Mouse (Mus musculus) adrenal gland, adult 18-20 months (tissue): Measurements from ENCODE around the gene S100a5. TPM values are rescaled to one million over a fixed set of nuclear protein-coding genes. Genes with fewer than 3 reads are reported as not detected.

ENCODE experiments used
- DNase-seq, 2 experiments: peaks; one replicate each; pipeline ENCODE4 v3.0.0; 2021 to 2022; ENCODE audit warnings: low spot score in 2 of 2
- total RNA-seq, 2 experiments: library from RNA; stranded (reverse); gene quantifications; 1 replicate in 1 of 2; 2 replicates in 1 of 2; pipeline ENCODE4 v1.2.3; 2021

The S100a5 gene
- total RNA-seq, 2 experiments from 2014 or later: not detected

DNA sequence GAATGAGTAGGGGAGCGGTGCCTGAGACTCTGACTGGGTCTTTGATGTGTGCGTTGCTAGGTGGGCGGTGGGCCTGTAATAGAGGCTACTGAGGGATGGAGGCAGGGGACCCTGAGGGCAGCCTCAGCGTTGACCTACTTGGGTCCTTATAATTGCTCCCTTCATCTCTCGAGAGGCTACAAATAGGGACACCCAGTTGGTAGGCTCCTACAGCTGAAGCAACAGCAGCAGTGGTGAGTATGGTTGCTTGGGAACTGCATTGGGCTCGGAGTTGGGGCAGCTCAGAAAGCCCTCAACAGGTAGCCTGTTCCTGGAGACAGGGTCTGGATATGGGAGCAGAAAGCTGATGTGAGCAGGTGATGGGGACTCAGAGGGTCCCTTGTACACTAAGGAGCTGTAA is 8.3 kb upstream of the S100a5 start:
- no peak for DNase-seq

- DNase-seq: no peak
Measured at GRCm38 (mm10) chr3:90600458-90601195, 7.7 kb upstream of the S100a5 start.

DNA sequence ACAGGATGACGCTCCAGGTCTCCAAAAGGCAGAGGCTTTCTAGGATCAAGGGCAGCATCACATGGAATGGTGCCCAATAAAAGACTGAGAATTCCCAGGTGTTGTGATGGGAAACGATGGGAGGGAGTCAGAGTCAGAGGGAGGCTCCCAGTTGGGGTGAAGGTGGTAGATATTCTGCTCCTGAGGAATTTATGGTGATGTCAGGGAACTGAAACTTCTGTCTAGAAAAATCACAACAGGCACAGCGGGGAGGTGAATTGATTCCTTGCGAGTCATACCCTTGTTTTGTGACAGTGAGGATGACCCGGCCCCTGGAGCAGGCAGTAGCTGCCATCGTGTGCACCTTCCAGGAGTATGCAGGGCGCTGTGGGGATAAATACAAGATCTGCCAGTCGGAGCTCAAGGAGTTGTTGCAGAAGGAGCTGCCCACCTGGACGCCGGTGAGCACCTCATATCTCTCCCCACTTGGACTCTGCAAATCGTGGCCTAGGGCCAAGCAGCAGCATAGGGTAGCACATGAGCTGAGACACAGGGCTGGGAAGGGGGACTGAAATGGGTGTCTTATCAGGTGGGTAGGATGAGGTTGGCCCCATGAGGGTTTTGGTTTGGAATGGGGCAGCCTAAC is 6.7 kb upstream of the S100a5 start, which contains the start of gene Gm42674:
Gene Gm42674, plus strand, starts transcription at position 419 of the 625 bp plus-strand sequence.
- DNase-seq: no peak

DNA sequence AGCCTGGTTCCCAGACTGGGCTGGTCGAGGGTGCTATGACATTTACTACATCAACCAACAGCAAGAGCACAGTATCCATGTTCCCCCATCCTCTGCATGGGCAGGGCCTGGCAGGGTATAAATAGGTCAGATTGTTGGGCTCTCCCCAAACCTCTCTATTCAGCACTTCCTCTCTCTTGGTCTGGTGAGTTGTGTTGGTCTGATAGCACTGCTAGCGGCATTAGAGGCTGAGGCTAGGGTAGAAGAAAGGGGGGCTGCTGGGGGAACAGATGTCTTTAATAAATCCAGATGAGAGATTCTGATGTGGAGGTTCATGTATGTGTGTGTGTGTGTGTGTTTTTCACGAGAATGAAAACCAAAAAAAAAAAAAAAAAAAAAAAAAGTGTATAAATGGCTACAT is 4.7 kb upstream of the S100a5 start, which contains the start of gene S100a4:
Gene S100a4, plus strand, starts transcription at position 149 of the 400 bp plus-strand sequence.
- no peak for DNase-seq

GRCm38 (mm10) chr3:90604416-90604815 is 3.9 kb upstream of the S100a5 start:
- DNase-seq: peak; percentile 69 to 75

DNA sequence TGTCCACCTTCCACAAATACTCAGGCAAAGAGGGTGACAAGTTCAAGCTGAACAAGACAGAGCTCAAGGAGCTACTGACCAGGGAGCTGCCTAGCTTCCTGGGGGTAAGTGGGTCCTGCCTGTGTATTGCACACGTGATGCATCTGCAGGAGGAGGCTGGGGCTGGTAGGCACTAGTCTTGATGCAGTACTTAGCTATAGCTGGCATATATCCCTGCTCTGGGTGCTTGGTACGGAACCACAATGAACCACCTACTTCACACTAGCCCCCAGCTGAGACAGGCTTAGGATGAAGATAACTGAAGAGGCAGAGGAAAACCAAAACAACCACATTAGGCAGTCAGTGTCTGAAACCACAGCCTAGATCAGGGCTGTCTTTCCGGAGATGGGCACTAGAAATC is 3.3 kb upstream of the S100a5 start:
- no peak for DNase-seq

DNA sequence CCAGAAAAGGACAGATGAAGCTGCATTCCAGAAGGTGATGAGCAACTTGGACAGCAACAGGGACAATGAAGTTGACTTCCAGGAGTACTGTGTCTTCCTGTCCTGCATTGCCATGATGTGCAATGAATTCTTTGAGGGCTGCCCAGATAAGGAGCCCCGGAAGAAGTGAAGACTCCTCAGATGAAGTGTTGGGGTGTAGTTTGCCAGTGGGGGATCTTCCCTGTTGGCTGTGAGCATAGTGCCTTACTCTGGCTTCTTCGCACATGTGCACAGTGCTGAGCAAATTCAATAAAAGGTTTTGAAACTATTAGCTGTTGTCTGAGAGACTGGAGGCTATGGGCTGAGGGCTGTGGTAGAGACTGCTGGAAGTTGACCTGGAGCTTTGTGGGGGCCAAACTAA is 2.6 kb upstream of the S100a5 start:
- DNase-seq: no peak

DNA sequence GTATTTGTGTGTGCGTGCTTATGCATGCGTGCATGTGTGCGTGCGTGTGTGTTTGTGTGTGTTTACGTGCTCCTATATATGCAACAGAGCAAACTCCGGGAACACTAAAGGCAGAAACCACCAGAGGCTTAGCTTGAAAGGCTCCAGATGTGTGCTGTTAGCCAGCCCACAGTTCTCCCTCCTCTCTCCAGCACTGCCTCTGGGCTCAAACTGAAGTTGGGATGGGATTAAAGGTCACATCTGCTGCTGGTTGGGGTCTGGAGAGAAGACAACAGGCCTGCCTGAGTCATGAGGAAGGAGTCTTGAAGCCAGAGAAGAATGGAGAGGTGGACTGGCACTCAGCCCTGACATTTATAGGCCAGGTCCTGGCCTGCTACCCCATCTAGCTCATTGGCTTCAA is 2.1 kb upstream of the S100a5 start:
- DNase-seq: no peak

GRCm38 (mm10) chr3:90607361-90607760 is 962 bp upstream of the S100a5 start:
- DNase-seq: no peak

- no peak for DNase-seq
Measured at GRCm38 (mm10) chr3:90609102-90609501, 779 bp downstream of the S100a5 start.

GRCm38 (mm10) chr3:90611494-90611893 is 3.2 kb downstream of the S100a5 start:
- DNase-seq: no peak

GRCm38 (mm10) chr3:90612061-90612460 is 3.7 kb downstream of the S100a5 start:
- DNase-seq: no peak

GRCm38 (mm10) chr3:90612728-90613291 is 4.5 kb downstream of the S100a5 start, which contains the start of gene S100a6:
TSS of gene S100a6 (plus strand) at chr3:90612882.
- peak in 1 of 2 experiments; percentile 52 for DNase-seq

GRCm38 (mm10) chr3:90613461-90614147 is 5.3 kb downstream of the S100a5 start:
- no peak for DNase-seq

- no peak for DNase-seq
Measured at GRCm38 (mm10) chr3:90614148-90614530, 5.8 kb downstream of the S100a5 start.

DNA sequence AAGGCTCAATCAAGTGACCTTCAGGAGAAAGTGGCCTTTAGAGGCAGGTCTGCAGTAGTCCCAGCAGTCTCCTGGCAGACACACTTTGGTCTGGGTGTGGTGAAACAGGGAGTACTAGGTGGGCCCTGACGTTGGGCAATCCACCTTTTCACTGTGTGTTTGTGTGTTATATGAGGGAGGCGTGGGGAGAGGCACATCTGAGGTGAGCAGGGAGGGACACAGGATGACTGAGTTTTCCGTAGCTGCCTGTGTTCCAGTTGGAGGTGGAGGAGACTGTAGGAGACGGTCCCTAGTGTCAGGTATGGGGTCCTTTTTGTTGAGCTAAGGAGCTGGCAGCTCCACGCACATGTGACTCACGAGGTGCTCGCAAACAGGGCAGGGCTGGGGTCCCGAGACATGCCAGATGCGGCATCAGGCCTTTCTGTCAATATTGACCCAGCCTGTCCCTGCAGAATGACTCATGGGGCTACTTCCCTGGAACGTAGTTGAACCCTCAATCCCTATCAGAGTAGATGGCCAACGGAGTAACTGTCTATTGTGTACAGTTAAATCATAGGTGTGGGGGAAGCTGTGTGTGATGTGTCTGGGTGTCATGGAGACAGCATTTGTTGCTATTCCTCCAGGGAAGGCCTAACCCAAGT is 6.4 kb downstream of the S100a5 start:
- DNase-seq: no peak

- peak; percentile 64 to 68 for DNase-seq
Measured at GRCm38 (mm10) chr3:90615415-90615814, 7.1 kb downstream of the S100a5 start.

DNA sequence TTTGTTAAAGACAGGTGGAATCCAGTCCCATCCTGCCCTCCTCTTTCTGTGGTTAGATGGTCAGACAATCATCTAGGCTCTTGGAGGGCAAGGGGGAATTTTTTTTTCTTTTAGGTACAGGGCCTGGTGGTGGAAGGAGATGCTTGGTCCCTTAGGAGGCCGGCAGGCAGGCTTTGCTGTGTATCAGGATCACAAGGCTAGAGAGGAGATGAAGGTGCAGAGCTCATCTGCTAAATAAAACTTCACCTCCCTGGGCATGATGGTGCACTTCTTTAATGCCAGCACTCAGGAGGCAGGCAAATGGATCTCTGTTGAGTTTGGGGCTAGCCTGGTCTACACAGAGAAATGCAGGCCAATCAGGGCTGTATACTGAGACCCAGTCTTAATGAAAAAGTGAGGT is 7.6 kb downstream of the S100a5 start:
- no peak for DNase-seq

DNA sequence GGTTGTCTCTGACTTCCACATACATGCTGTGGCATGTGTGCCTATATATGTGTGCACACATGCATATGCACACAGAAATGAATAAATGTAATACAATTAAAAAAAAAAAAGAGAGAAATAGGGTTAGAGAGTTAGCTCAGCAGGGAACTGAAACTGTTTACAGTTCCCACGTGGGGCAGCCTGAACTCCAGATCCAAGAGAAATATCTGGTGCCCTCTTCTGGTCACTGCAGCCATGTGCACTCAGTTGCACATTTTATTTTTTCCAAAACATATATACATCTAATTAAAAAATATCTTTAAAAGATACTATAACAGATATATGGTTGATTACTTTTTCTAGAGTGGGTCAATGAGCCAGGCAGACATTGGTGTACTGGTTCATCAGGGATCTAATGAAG is 9.3 kb downstream of the S100a5 start:
- no peak for DNase-seq

DNA sequence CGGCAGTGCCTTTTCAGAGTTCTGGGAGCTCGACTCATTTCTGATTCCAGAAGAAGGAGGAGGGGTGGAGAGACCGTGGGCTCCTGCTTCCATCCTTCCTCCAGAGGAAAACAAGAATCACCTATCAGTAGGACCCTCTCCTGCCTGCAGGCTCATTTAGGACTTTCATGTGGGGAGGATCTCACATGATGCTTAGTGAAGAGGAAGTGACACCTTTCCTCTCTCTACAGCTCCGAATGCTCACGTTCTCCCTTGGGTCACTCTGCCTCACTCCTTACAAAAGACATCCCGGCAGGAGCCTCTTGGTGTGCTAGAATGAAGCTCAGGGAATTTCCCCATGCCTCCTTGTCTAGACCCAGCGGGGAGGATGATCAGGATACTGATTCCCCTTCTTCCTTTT is 13.2 kb downstream of the S100a5 start:
- no peak for DNase-seq

- DNase-seq: peak in 1 of 2 experiments; percentile 41
Measured at GRCm38 (mm10) chr3:90623435-90624071, 15.2 kb downstream of the S100a5 start.
